Mouse (Mus musculus) skeletal muscle tissue, postnatal 0 days (tissue): ENCODE results near the gene Sntn. TPM values are rescaled to one million over a fixed set of nuclear protein-coding genes. Genes with fewer than 3 reads are reported as not detected.

ENCODE experiments used
- polyA plus RNA-seq: library from polyadenylated mRNA; unstranded; fragments of >200 nt; fragmentation: Nextera tagmentation; extraction: Ambion mirVana; gene quantifications from 2 replicates; pipeline ENCODE4 v1.2.1, GENCODE M21; 2015

Gene Sntn
- polyA plus RNA-seq: not detected in 2 replicates

DNA sequence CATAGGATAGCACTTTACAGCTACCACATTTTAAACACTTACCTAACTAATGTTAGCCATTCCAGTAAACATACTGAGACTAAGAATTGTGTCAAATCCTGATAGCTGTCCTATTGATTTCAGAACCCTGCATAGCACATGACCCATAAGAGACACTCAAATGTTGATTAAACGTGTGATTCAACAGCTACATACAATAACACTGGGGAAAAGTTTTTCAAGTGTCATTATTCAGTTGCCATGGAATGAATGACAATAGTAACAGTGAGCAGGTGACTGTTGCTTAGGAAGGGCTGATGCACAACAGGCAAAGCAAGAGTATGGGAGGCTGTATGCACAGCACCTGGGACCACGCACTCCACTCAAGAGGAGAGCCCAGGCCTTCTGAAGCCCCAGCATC is at the start of gene Sntn:
Gene Sntn, plus strand, starts transcription at position 301 of the 400 bp plus-strand sequence.

Other genes with a start within 250 kb of the Sntn start
- gene Gm281, start 243.6 kb downstream of the Sntn start, polyA plus RNA-seq: not detected in 2 replicates